Mouse (Mus musculus) liver, embryonic 15.5 days (tissue): ENCODE measurements around the gene Cbarp. TPM values are rescaled to one million over a fixed set of nuclear protein-coding genes. Genes with fewer than 3 reads are reported as not detected.
A peak's percentile ranks its signal among the peaks of the same experiment; 100 is the strongest.

Experiments
- ATAC-seq: fragments of 200-750 bp; cut with Nextera tagmentation; 2 replicates; pipeline ENCODE4 v1.8.0; 2017; ENCODE audit warnings: moderate number of reproducible peaks, mild to moderate bottlenecking, moderate library complexity; ENCODE audit not compliant: insufficient read depth
- H3K27ac ChIP-seq: fragments of 300-500 bp; sonication (generic); replicated peaks from 2 replicates; pipeline ENCODE4 v1.5.1; 2015; ENCODE audit warnings: mild to moderate bottlenecking, inconsistent platforms
- H3K27me3 ChIP-seq: fragments of 300-500 bp; sonication (generic); 2 replicates; pipeline ENCODE4 v1.6.1; 2015; ENCODE audit warnings: mild to moderate bottlenecking, inconsistent platforms
- H3K36me3 ChIP-seq: fragments of 300-500 bp; sonication (generic); replicated peaks from 2 replicates; pipeline ENCODE4 v1.6.1; 2015; ENCODE audit warnings: moderate library complexity, mild to moderate bottlenecking, inconsistent platforms
- H3K4me1 ChIP-seq: fragments of 300-500 bp; sonication (generic); replicated peaks from 2 replicates; pipeline ENCODE4 v1.6.1; 2015; ENCODE audit warnings: inconsistent platforms
- H3K4me2 ChIP-seq: fragments of 300-500 bp; sonication (generic); 2 replicates; pipeline ENCODE4 v1.6.1; 2015; ENCODE audit warnings: moderate library complexity, mild to moderate bottlenecking, inconsistent platforms
- H3K4me3 ChIP-seq: fragments of 300-500 bp; sonication (generic); replicated peaks from 2 replicates; pipeline ENCODE4 v1.5.1; 2015; ENCODE audit warnings: mild to moderate bottlenecking, inconsistent platforms
- H3K9ac ChIP-seq: fragments of 300-500 bp; sonication (generic); 2 replicates; pipeline ENCODE4 v1.6.1; 2015; ENCODE audit warnings: moderate library complexity, mild to moderate bottlenecking, inconsistent platforms
- H3K9me3 ChIP-seq: fragments of 300-500 bp; sonication (generic); replicated peaks from 2 replicates; pipeline ENCODE4 v1.6.1; 2016; ENCODE audit warnings: inconsistent platforms
- WGBS: fragments of 180-500 bp; shearing (Covaris S2); methylation state at CpG from one replicate; pipeline ENCODE4 v1.1.7; 2015; ENCODE audit warnings: mixed read lengths; ENCODE audit not compliant: insufficient replicate concordance; 5-methylcytosine and 5-hydroxymethylcytosine counted together
- polyA plus RNA-seq: library from polyadenylated mRNA; unstranded; fragments of >200 nt; fragmentation: Nextera tagmentation; extraction: Ambion mirVana; gene quantifications from 2 replicates; pipeline ENCODE4 v1.2.1, GENCODE M21; 2015

Cbarp gene
- polyA plus RNA-seq, 1 experiment from 2014 or later, result 0.51 TPM

- H3K4me2 ChIP-seq, result peak overlapping the region; percentile 82
- peak overlapping the region; percentile 94 for H3K4me3 ChIP-seq
- no peaks in the 10 kb centered on the region for H3K27me3 ChIP-seq
- ATAC-seq, result peak; percentile 6
- H3K27ac ChIP-seq, result peak overlapping the region; percentile 95
- peak overlapping the region; percentile 97 for H3K9ac ChIP-seq
- peaks cover 75% of the 10 kb centered on the region for H3K4me1 ChIP-seq
- H3K36me3 ChIP-seq, result peaks cover 49% of the 10 kb centered on the region
- H3K9me3 ChIP-seq, result no peaks in the 10 kb centered on the region
- WGBS, result under 1% methylated on average over 30 of the region's 30 CpGs
Observed at GRCm38 (mm10) chr10:80116927-80117691, 23.5 kb downstream of the Cbarp start.

- Histone ChIP-seq H3K4me3 (peak overlapping the region; percentile 94), H3K27ac (peak overlapping the region; percentile 95), H3K4me1 (peaks cover 70% of the 10 kb centered on the region), H3K36me3 (peaks cover 44% of the 10 kb centered on the region), H3K9ac (peak overlapping the region; percentile 97), H3K9me3 (no peaks in the 10 kb centered on the region), H3K4me2 (peak overlapping the region; percentile 82), H3K27me3 (no peaks in the 10 kb centered on the region)
- no peak for ATAC-seq
- WGBS, result under 1% methylated on average over 27 of the region's 27 CpGs
Observed at GRCm38 (mm10) chr10:80116563-80116926, 24.1 kb downstream of the Cbarp start.

- H3K4me1 ChIP-seq, result peaks cover 68% of the 10 kb centered on the region
- peak overlapping the region; percentile 95 for H3K27ac ChIP-seq
- peak overlapping the region; percentile 82 for H3K4me2 ChIP-seq
- under 1% methylated on average over 56 of the region's 63 CpGs for WGBS
- peak overlapping the region; percentile 94 for H3K4me3 ChIP-seq
- H3K27me3 ChIP-seq, result no peaks in the 10 kb centered on the region
- H3K9me3 ChIP-seq, result no peaks in the 10 kb centered on the region
- peaks cover 38% of the 10 kb centered on the region for H3K36me3 ChIP-seq
- H3K9ac ChIP-seq, result peak overlapping the region; percentile 97
- ATAC-seq, result 0 out of 2 replicates have a peak, but pooled peaks have one; percentile 11
Observed at GRCm38 (mm10) chr10:80115944-80116335, 24.7 kb downstream of the Cbarp start.

- peak within 1 kb of the TSS; percentile 82 for H3K4me2 ChIP-seq
- H3K27me3 ChIP-seq, result no peaks in the 10 kb centered on the region
- H3K4me3 ChIP-seq, result peak within 1 kb of the TSS; percentile 94
- peak within 1 kb of the TSS; percentile 97 for H3K9ac ChIP-seq
- ATAC-seq, result peak; percentile 92
- H3K9me3 ChIP-seq, result no peaks in the 10 kb centered on the region
- under 1% methylated on average over 70 of the region's 70 CpGs for WGBS
- H3K36me3 ChIP-seq, result peaks cover 32% of the 10 kb centered on the region
- H3K4me1 ChIP-seq, result peaks cover 62% of the 10 kb centered on the region
- H3K27ac ChIP-seq, result peak within 1 kb of the TSS; percentile 97
Observed at GRCm38 (mm10) chr10:80115290-80115943, 25.2 kb downstream of the Cbarp start, which contains the start of gene Stk11. TSS of gene Stk11 (plus strand) at chr10:80115803.

- Histone ChIP-seq H3K36me3 (peaks cover 24% of the 10 kb centered on the region), H3K27ac (peak overlapping the region; percentile 97), H3K9me3 (no peaks in the 10 kb centered on the region), H3K9ac (peak overlapping the region; percentile 83), H3K4me3 (peak overlapping the region; percentile 70), H3K4me2 (peak overlapping the region; percentile 82), H3K4me1 (peaks cover 54% of the 10 kb centered on the region), H3K27me3 (no peaks in the 10 kb centered on the region)
- 2% methylated on average over 27 of the region's 27 CpGs for WGBS
- peak; percentile 47 for ATAC-seq
Observed at GRCm38 (mm10) chr10:80114341-80115284, 26.0 kb downstream of the Cbarp start.

- H3K9ac ChIP-seq, result no peak overlapping the region
- H3K4me3 ChIP-seq, result no peak overlapping the region
- no peaks in the 10 kb centered on the region for H3K36me3 ChIP-seq
- WGBS, result 62% methylated on average over 6 of the region's 6 CpGs
- no peak for ATAC-seq
- H3K4me2 ChIP-seq, result no peak overlapping the region
- peaks cover 44% of the 10 kb centered on the region for H3K4me1 ChIP-seq
- H3K9me3 ChIP-seq, result no peaks in the 10 kb centered on the region
- H3K27ac ChIP-seq, result no peak overlapping the region
- H3K27me3 ChIP-seq, result no peaks in the 10 kb centered on the region
Observed at GRCm38 (mm10) chr10:80107678-80108077, 33.0 kb downstream of the Cbarp start.

GRCm38 (mm10) chr10:80105926-80106325 lies 34.7 kb downstream of the Cbarp start:
- Histone ChIP-seq H3K27ac (peak overlapping the region; percentile 48; the same call in 1 of the 2 replicates), H3K9me3 (no peaks in the 10 kb centered on the region), H3K4me3 (no peak overlapping the region), H3K4me1 (peaks cover 53% of the 10 kb centered on the region), H3K9ac (no peak overlapping the region), H3K36me3 (no peaks in the 10 kb centered on the region), H3K27me3 (no peaks in the 10 kb centered on the region), H3K4me2 (peak overlapping the region; percentile 38; the same call in 1 of the 2 replicates)
- WGBS, result 65% methylated on average over 5 of the region's 5 CpGs
- no peak for ATAC-seq

GRCm38 (mm10) chr10:80105460-80105859 lies 35.2 kb downstream of the Cbarp start, which contains the start of gene Sbno2:
TSS of gene Sbno2 (minus strand) at chr10:80105571.
- H3K27me3 ChIP-seq, result no peaks in the 10 kb centered on the region
- peaks cover 57% of the 10 kb centered on the region for H3K4me1 ChIP-seq
- H3K4me2 ChIP-seq, result peak within 1 kb of the TSS; percentile 38
- H3K4me3 ChIP-seq, result peak within 1 kb of the TSS; percentile 9; the same call in 1 of the 2 replicates
- H3K36me3 ChIP-seq, result no peaks in the 10 kb centered on the region
- no peak for ATAC-seq
- WGBS, result 41% methylated on average over 5 of the region's 5 CpGs
- H3K9me3 ChIP-seq, result no peaks in the 10 kb centered on the region
- H3K27ac ChIP-seq, result peak within 1 kb of the TSS; percentile 93
- H3K9ac ChIP-seq, result no peak within 1 kb of the TSS

GRCm38 (mm10) chr10:80104181-80104580 lies 36.5 kb downstream of the Cbarp start:
- Histone ChIP-seq H3K9me3 (no peaks in the 10 kb centered on the region), H3K4me1 (peaks cover 70% of the 10 kb centered on the region), H3K4me3 (no peak overlapping the region), H3K27me3 (no peaks in the 10 kb centered on the region), H3K36me3 (no peaks in the 10 kb centered on the region), H3K4me2 (no peak overlapping the region), H3K27ac (peak overlapping the region; percentile 93), H3K9ac (no peak overlapping the region)
- WGBS, result 71% methylated on average over 3 of the region's 3 CpGs
- no peak for ATAC-seq

GRCm38 (mm10) chr10:80103032-80103431 lies 37.6 kb downstream of the Cbarp start:
- Histone ChIP-seq H3K9me3 (no peaks in the 10 kb centered on the region), H3K4me3 (peak overlapping the region; percentile 97), H3K4me2 (peak overlapping the region; percentile 86), H3K36me3 (no peaks in the 10 kb centered on the region), H3K9ac (peak overlapping the region; percentile 97), H3K4me1 (peaks cover 81% of the 10 kb centered on the region), H3K27ac (peak overlapping the region; percentile 93), H3K27me3 (no peaks in the 10 kb centered on the region)
- WGBS, result 43% methylated on average over 2 of the region's 2 CpGs
- ATAC-seq, result peak; percentile 66
